Mouse (Mus musculus): Measurements from ENCODE around the gene Rspo4.

Rspo4 gene

DNA sequence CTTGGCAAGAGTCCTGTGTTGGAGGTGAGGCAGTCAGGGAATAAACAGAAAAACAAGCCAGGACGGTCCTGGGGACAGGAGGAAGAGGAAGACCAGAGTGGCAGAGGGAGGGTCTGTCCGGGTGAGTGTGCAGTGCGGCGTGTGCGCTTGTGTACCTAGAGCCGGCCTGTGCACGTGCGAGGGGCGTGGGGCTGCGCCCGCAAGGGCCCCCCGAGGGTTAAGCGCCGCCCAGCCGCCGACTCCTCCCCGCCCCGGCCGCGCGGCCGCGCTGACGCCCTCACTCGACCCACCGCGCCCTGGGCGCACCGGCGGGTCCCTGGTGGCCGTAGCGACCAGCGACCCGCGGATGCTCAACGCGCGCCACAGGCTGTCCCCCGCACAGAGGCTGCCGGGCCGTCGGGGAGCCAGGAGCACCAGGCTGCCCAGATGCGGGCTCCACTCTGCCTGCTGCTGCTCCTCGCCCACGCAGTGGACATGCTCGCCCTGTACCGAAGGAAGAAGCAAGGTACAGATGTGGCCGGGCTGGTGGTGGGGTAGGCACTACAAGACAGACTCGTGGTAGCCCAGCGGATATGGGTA, at the start of gene Rspo4:
TSS of gene Rspo4 (plus strand) at position 280 of the 579 bp plus-strand sequence.
- no peak for DNase-seq (ENCODE audit: low read depth, low spot score)

- DNase-seq (ENCODE audit: low read depth, low spot score) = no peak
Observed at GRCm38 (mm10) chr2:151815586-151815985, 27.1 kb upstream of the Rspo4 start.

- no peak for DNase-seq (ENCODE audit: low read depth, low spot score)
Observed at GRCm38 (mm10) chr2:151862257-151862810, 19.6 kb downstream of the Rspo4 start.

DNA sequence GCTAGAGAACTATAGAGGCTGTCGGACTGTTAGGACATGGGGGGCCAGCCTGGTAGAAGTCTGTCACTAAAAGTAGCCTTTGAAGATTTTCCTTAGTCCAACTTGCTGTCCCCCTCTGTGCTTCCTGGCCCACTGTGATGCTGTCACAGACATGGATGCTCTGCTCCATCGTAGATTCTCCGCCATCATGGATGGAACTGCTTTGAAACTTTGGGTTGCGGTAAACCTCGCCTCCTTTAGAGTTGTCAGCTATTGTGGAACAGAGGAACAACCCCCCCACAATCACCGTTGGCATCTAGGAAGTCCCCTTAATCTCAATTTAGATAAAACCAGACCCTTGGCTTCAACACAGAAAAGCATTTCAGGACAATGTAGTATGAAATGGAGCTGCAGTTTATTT, 22.2 kb downstream of the Rspo4 start:
- no peak for DNase-seq (ENCODE audit: low read depth, low spot score)

DNA sequence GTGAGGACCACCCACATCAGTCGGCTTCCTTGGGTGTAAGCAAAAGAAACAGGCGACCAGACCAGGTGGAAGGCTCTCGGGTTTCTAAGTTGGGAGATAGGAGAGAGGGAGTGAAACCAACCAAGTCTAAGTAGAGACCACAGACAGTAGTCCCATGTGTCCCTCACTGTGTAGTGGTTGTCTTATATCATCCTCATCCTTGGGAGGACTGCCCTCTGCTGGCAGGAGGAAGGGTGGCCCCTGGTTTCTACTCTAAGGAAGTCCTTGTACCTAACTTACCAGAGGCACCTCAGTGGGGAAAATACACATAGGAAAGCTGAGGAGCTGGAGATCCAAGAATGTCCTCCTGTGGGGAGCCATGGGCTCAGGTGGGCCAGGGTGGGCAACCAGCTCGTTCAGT, 23.8 kb downstream of the Rspo4 start:
- DNase-seq (ENCODE audit: low read depth, low spot score) = no peak

DNA sequence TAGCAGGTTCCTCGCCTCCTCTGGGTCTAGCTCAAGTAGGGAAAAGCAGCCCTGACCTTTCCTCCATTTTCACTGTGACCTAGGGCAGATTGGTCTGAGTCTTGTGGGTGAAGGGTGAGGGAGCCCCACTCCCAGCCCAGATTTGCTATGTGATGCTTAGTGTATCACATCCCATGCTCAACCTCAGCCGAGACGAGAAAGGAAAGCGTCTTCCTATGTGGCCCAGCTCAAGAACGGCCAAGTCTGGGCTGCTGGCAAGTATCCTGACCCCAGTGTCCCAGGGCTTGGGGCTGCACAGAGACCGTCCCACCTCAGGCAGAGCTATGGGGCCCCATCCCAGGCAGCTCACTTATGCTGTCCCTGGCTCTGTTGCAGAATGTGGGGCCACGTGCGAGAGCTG, 25.5 kb downstream of the Rspo4 start:
- DNase-seq (ENCODE audit: low read depth, low spot score) = no peak

- DNase-seq (ENCODE audit: low read depth, low spot score) = no peak
Observed at GRCm38 (mm10) chr2:151874551-151874950, 31.8 kb downstream of the Rspo4 start.

DNA sequence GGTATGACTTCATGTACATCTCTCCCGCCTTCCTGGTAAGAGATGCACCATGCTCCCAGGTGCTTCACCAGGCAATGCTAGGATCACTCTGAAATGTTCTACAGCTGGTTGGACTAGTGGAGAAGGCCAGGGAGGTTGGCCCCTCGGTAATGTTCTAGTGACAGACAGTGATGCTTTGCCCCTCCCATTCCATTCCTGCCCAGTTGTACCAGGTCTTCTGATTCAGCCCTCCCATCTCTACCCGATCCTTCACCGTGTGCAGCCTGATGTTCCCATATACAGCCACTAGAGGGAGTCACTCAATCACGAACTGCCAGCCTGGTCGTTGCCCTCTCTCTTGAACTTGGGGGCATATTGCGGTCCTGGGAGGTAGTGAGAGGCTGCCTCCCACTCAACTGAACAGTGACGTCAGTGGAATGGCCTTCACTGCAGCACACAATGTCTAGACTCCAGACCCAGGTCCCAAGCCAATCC, 33.3 kb downstream of the Rspo4 start:
- peak; percentile 5 for DNase-seq (ENCODE audit: low read depth, low spot score)

- DNase-seq (ENCODE audit: low read depth, low spot score) = no peak
Observed at GRCm38 (mm10) chr2:151878645-151879044, 35.9 kb downstream of the Rspo4 start.

DNA sequence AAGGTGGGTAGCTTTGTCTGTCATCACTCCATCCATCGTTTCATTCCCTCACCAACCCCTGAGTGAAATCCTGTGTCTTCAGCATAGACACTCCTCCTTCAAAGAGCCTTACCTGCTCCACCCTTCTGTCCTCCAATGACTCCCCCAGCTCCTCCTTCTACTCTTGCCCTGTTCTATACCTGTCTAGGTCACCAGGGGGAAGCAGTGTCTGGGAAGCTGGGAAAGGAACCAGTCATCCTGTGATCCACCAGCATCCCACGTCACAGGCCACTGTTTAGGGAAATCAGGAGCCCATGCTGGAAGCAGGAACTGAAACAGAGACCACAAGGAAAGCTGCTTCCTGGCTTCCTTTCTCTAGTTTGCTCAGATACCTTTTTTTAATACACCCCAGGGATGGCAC, 37.0 kb downstream of the Rspo4 start:
- DNase-seq (ENCODE audit: low read depth, low spot score) = no peak

- DNase-seq (ENCODE audit: low read depth, low spot score) = no peak
Observed at GRCm38 (mm10) chr2:151891031-151891430, 48.3 kb downstream of the Rspo4 start.

GRCm38 (mm10) chr2:151893122-151893774, 50.5 kb downstream of the Rspo4 start:
- DNase-seq (ENCODE audit: low read depth, low spot score) = no peak

DNA sequence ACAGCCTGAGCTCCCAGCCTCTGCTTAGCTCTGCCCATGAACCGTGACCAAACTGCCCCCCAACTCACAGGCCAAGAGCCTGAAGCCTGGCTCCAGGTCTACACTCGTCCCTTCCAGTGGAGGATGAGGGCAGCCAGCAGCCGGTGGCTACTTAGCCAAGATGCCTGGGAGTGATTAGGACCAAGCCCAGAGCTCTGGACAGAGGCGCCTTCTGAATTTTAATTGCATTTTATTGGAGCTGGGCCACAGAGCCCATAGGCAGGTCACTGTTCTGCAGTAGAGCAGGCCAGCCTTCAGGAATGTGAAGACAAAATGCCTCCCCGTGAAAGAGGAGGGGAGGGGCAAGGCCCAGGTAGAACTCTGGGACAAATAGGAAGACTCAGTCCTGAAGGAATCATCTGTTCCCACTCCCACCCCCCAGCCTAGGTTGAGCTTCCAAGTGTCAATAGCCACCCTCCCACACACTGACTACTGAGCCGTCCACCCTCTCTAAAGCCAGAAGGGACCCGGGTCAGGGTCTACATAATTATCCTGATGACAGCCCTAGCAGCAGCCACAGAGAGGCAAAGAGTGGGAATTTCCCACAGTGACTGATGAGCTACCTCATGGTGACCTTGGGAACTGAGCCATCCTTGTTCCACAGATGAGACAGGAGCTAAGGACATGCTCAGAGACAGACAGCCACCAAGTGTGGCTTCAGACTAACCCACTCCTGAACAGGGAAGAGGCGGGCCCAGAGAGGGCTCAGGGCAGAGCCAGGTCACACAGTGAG, 51.7 kb downstream of the Rspo4 start:
- DNase-seq (ENCODE audit: low read depth, low spot score) = no peak

- DNase-seq (ENCODE audit: low read depth, low spot score) = no peak
Observed at GRCm38 (mm10) chr2:151895911-151896310, 53.2 kb downstream of the Rspo4 start.

DNA sequence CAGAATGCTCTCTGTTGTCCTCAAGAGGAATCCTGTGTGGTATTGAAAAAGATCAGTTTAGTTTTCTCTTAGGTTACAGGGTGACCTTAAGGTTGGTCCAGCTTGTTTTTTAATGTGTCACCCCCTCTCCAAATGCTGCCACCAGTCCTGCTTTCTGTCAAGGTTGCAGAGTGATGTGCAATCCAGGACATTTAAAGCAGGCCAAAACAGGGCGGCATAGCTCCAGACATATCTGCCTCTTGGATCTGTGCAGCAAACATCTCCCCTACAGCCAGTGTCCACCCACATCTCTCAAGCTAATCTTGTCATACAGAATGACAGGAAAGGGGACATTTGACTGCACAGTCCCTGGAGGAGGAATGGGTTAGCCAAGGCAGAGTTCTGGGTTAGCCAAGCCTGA, 55.4 kb downstream of the Rspo4 start:
- DNase-seq (ENCODE audit: low read depth, low spot score) = no peak

GRCm38 (mm10) chr2:151900845-151901244, 58.1 kb downstream of the Rspo4 start:
- no peak for DNase-seq (ENCODE audit: low read depth, low spot score)

DNA sequence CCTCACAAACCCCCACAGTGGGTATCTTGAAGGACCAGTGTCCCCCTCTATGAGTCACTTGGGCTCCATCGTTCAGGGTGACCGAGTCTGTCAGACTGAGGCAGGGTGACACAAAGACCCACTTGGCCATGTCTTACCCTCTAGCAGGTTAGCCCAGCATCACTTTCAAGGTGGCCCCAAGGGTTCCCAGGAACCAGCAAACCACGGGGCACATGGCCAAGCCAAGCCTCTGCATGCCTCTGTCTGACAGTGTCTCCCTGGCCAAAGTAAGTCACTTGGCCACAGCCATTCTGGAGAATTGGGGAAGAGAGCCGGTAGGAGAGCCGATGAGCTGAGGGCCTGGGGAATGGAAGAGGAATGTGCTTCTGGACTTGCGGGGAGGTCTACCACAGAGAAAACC, 60.5 kb downstream of the Rspo4 start:
- no peak for DNase-seq (ENCODE audit: low read depth, low spot score)

GRCm38 (mm10) chr2:151903933-151904332, 61.2 kb downstream of the Rspo4 start:
- DNase-seq (ENCODE audit: low read depth, low spot score) = no peak

DNA sequence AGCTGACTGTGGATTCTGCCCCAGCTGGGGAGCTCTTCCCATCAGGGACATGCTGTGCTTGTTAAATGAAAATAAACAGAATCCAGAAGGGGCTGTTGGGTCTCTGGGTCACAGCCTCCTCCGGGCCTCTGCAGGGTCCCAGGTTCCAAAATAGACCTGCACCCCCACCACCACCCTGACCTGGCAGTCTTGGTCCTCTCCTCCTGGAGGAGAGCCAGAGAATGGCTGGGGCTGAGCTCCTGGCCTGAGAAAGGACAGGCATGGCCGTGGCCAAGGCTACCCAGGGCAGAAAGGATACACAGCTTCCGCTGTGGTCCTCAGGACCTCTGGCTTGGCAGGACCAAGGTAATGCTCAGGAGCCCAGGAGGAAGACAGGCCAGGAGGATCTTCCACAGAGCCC, 61.9 kb downstream of the Rspo4 start:
- DNase-seq (ENCODE audit: low read depth, low spot score) = no peak

GRCm38 (mm10) chr2:151907020-151907419, 64.3 kb downstream of the Rspo4 start:
- DNase-seq (ENCODE audit: low read depth, low spot score) = no peak

DNA sequence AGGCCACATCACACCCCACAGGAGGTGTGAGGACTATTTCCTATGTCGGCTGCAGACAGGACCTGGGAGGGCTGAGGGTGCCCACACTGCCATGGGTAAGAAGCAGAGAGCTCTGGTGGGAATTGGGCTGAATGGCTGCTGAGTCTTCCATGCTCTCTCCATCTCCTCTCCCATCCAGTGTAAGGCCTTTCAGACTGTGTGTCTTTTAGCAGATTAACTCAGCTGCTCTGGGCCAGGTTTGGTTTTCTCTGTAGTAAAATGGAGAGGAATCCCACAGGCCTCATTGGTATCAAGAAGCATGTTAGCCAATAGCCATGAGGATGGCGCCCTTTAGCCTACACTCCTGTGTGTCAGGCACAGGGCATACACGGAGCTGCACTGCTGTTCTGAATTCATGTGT, 66.7 kb downstream of the Rspo4 start:
- DNase-seq (ENCODE audit: low read depth, low spot score) = no peak

GRCm38 (mm10) chr2:151910498-151910897, 67.8 kb downstream of the Rspo4 start:
- DNase-seq (ENCODE audit: low read depth, low spot score) = no peak

All from c-Kit-negative CD71-positive TER-119-positive erythroid progenitor cells, embryonic 14.5 days (primary cell).